Mouse (Mus musculus): ENCODE results near the gene Sstr3.

- TF ChIP-seq CTCF (IDR thresholded peaks at IDR 0.05; ENCODE audit: control insufficient read depth, insufficient read depth, insufficient replicate concordance, low read depth, low read length) = no peak
- TF ChIP-seq POLR2A (IDR thresholded peaks at IDR 0.05; ENCODE audit: control insufficient read depth, low read depth, low read length) = no peak
Observed at GRCm38 (mm10) chr15:78504816-78505215, 39.7 kb downstream of the Sstr3 start.
